Mouse (Mus musculus) c-Kit-negative CD71-positive TER-119-positive erythroid progenitor cells, embryonic 14.5 days (primary cell): Measurements from ENCODE around the gene Ipo13.

Source experiments
- DNase-seq: peaks from one replicate; pipeline ENCODE4 v3.0.0-alpha.2; 2013; ENCODE audit warnings: low read depth, low spot score

The Ipo13 gene

DNA sequence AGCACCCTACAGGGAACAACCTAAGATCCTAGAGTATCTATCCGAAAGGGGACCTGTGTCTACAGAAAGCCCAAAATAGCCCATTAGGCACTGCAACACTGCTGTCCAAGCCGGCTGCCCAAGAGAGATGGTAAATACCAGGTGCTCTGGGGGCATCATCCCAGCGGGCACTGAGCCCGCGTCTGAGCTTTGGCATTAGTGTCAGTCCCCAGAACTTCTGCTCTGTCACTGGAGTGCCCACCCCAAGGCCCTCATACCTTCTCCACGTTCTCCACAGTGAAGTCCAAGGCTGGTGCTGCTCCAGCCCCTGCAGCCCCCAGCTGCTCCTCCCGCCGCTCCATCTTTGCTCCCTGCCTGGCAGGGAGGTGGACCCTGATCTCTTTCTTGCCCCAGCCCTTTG is 768 bp downstream of the Ipo13 start:
- no peak for DNase-seq

DNA sequence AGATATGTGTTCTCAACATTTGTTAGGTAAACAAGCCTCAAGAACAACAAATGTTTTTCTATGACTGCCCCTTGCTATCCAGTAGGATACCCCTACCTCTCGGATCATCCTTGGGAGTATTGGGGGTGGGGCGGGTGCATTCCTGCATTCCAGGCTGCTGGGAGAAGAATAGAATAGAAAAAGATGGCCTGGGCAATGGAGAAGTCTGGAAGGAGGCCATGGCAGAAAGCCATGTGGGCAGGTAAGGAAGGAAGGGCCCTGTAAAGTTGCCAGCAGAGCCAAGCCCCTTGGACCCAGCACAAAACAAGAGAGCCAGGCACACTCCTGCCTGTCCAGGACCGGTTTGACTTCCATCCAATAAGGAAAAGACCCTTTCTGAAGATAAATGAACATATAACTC is 1.4 kb downstream of the Ipo13 start:
- no peak for DNase-seq

DNA sequence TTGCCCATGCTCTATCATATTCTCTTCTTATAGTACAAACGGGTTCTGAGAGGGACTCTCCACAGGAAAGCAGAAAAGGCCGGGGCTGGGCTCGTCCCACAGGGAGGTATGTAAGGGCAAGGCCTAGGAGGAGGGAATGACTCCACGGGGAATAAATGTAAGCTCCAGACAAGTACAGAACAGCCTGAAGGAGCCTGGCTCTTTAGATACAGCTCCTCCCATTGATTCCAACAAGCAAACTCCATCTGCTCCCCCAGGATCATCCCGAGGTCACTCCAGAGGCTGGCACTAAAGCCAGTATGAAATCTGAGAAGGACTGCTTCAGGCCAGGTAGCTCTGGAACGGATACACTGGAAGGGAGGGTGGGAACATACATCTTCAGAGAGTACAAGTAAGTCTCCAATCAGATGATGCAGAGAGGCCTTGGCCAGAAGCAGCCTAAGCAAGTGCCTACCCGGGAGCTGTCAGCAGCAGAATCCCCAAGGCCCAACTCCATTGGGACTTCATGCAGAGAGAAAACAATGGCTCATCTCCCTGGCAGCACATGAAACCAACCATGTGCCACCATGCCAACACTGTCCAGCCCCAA is 2.0 kb downstream of the Ipo13 start:
- no peak for DNase-seq

DNA sequence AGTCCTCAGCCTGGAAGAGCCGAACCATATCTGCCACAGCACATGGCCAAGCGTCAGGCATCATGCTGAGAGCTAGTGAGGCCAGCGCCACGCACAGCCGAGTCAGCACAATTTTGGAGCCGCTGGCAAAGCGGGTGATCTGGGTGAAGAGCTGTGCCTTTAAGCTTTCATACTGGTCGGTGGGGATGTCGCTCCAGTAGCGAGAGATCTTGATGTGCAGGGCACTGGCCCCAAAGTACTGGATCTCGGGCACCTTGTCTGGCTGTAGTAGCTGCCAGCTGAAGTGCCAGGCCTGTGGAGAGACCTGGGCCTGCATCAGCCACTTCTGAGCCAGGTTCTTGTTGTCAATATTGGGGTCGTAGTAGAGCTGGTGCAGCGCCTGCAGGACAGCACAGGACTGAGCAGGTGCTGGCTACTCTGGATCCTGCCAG is 2.7 kb downstream of the Ipo13 start:
- DNase-seq, result no peak

DNA sequence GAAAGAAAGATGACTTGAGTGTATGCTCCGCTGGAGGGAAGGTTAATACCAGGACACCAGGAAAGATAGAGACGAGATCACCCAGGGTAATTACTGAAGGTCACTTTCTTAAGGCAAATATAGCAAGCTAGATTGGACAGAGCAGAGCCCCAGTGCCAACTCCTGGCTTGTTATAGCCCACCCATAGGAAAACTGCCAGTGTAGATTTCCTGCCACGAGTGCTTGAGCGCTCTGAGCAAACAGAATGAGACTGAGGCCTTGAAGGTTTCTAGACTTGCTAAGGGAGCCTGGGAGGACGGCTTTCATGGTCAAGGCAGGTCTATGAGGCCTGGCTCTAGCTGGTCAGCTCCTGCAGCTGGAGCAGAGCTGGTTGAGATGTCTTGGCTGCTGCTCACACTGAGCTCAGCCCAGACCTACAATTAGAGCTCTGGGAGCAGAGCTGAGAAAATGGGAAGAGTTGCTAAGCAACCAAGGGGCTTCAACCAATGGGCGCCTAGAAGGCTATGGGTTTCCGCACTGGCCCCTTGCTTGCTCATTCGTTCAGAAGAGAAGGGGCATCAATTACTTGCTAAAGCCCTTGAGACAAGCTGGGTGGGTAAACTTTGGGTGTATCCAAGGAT is 5.9 kb downstream of the Ipo13 start:
- no peak for DNase-seq

DNA sequence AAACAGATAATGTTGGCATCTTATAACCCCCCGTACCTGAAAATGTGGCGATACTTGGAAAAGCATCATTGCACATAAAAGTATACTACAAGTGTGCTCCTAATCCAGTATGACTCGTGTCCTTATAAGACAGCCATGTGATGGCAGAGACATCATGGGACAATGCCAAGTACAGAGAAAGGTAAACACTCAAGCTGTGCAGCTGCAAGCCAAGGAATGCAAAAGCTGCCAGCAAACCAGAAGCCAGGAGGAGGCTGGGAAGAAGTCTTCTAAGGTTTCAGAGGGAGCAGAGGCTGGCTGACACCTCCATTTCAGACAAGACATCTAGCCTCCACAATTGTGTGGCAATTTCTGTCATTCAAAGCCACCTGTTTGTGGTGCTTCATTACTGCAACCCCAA is 8.6 kb downstream of the Ipo13 start:
- no peak for DNase-seq

DNA sequence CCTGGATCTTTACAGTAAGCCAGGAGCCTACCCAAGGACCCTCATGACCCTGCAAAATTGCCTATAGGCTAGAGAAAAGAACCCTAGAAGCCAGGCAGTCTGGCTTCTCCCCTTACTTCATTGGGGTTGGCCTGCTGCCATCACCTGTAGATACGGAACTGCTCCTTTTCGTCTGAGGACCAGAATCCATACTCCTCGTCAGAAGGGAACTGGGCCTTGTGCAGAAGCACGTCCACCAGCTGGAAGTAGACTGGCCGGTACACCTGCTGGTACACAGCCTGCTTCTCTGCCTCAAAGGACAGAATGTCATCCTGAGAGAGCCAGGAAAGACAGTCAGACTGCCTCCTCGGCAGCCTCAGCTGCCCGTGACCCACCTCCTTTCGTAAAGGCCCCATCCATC is 10.0 kb downstream of the Ipo13 start:
- DNase-seq, result no peak

DNA sequence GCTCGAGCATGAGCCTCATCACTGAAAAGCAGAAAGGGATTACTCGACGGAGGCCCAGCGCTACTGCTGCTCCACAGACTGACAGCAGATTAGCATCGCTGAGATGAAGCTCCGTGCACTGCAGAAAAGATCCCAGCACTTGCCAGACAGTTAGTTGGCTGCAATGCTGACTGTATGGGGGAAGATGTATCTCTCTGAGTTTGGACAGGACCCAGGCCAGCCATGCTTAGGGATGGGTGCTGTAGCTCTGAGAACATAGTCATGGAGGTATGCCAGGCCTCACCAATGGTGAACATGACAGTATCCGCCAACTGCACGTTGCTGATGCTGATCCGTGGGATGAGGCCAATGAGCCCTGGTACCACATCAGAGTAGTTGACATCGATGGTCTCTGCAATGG is 10.7 kb downstream of the Ipo13 start:
- DNase-seq, result no peak

DNA sequence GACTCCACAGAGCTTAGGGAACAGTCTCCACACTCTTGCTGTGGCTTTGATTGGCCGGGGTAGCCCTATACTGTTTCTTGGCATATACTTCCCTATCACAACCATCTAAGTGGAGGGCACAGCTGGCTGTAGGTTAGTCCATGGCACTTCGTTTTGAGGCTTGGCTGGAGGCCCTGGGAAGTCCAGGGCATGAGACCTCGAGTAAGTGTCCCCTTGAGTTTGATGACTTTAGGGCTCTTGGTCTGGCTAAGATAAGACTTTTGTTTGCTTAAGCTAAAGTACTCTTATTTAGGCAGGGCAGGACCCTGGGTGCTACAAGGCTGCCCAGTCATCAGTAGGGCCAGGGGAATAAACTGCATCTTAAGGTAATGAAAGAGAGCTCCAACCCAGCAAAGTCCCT is 16.7 kb downstream of the Ipo13 start:
- DNase-seq, result no peak

DNA sequence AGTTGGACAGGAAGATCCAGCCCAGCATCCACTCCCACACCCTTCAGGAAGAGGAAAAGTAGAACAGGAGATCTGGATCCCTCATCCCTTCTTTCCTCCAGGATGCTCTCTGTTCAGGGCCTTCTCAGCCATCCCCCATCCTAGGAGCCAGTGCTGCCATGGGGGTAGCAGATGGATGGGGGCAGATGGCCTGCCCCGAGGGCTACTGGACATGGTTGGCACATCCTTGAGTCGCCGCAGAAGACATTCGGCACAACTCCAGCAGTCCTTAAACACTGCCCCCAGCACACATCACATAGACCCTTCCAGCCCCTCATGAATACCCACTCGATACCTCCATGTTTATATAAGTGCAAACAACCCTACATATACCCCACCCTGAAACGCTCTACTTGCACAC is 18.8 kb downstream of the Ipo13 start:
- DNase-seq, result no peak

DNA sequence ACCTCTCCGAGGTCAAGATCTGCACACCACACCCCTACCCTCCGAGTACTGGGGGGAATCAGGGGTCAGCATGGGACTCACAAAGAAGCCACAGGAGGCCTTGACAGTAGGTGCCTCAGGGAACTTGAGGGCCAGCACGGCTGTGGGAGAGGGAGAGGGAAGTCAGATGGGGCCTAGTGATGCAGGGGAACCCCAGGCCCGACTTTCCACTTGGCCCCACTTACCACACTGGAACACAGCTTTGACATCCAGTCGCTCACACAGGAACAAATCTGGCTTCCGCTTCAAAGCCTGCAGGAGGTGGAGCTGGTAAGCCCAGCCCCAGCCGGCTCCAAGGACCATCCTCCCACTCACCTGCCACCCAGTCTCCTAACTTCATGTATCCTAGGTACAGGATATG is 19.5 kb downstream of the Ipo13 start:
- DNase-seq, result no peak

DNA sequence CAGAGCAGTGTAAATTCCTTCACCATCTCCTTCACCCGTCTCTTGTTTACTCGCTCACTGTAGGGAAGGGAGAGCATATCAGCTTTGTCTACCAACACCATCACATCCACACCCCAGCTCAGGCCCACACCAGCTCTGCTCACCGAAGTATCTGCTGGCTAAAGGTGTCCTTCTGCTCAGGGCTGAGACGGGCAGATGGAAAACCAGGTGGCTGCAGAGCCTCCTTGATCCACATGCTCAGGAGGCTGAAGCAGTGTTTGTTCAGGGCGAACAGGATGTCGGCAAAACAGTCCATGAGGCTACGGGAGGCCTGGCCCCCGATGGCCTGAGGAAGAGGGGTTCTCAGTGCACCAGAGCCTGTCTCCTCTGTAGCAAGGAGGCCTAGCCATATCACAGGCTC is 20.2 kb downstream of the Ipo13 start:
- no peak for DNase-seq

DNA sequence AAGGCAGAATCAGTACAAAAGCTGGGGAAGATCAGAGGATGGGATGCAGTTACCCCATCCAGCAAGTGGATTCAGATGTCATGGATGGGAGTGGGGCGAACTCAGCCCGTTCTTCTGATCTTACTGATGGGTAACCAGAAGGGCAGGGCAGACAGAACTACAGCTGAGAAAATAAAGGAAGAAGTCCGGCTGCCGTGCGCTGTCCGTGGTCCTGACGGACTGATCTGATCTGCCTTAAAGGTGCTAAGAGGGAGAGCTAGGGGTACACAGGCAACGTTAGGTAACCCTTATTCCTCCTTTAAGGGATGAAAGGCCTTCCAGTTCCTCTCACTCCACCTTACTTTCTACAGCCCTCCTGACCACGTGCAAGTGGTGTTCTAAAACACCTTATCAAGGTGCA is 21.4 kb downstream of the Ipo13 start:
- no peak for DNase-seq

DNA sequence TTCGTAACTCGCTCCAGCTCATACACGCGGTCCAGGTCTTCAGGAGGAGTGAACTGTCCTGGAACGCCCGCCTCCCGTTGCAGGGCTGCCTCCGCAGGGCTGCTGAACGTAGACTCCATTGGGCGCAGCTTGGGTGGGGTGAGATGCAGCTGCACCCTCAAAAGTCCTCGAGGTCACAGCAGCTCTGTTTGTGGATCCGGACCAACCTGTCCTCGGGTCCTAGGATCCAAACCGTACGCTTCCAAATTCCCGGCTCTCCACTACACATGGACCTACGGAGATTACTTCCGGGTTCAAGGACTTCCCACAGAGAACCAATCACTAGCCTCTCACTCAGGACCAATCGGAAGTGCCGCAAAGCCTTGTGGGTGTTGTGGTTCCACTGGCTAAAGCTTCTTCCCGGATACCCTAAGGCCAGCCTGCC is 23.0 kb downstream of the Ipo13 start, which contains the start of gene Dph2:
Gene Dph2 (minus strand): TSS at position 295 of the 424 bp plus-strand sequence.
- DNase-seq, result peak; percentile 75

DNA sequence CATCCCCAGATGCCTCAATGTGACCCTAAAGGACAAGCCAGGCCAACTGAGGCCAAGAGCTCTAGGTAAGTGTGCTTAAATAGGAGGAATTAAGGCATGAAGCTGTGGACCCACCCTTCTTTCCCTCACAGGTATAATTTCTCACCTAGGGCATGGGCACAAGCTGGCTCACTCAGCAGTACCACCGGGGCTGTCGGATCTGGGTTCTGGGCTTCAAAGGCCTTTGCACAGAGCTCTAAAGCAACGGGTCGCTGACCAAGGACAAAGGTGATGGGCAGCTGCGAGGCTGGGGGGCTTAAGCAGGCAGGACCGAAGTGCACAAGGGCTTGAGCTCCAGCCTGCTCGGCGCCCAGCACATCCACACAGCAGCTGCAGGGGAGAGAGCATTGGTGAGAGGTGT is 24.0 kb downstream of the Ipo13 start:
- no peak for DNase-seq

DNA sequence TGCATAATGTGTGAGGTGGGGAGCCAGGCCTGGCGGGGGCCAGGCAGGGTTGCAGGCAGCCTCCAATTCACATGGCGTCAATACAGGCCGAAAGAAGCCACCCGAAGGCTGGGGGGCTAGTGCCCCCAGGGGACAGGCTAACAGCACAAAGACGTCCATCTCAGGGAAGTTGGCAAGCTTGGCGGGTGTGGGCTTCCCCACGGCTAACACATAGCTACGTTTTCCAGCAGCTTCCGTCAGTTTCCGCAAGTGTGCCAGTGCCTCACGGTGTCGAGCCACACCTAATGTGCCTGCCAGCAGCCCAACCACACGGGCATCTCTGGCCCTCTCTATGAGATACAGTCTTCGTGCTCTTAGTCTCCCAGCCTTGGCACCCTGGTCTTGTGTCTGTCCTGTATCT is 24.8 kb downstream of the Ipo13 start:
- no peak for DNase-seq

DNA sequence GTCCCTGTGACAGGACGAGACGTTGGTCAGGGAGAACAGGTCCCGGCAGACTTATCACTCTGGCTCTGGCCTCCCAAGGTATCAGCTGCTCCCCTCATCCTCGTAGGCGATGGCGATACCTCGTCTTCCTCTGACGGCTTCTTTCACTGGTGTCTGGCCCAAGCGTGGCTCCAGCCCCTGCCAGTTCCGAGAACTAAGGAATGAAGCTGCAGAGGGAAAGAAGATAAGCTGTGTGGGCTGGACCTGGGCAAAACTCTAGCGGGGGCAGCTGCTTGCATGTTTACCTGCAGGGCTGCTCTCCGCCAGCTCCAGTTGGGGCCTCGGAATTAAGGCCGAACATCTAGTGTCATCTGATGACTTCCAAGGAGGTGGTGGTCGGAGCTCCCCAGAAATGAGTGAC is 25.3 kb downstream of the Ipo13 start:
- DNase-seq, result no peak

DNA sequence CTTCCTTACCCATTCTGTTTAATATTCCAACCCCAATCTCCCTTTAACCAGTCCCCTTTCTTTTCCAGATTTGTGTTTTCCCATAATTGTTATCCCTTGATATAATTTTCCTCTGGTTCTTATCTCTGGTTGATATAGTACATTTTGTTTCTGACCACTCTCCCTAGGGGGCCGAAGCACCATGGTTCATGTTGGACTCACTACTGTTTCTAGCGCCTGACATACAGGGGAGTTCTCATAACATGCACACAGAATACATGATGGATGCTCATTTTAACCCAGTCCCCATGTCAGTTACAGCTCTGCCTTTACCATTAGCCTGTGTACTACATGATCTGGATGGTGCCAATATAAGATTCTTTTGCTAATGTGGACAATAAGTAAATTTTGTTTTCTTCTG is 26.9 kb downstream of the Ipo13 start:
- no peak for DNase-seq

DNA sequence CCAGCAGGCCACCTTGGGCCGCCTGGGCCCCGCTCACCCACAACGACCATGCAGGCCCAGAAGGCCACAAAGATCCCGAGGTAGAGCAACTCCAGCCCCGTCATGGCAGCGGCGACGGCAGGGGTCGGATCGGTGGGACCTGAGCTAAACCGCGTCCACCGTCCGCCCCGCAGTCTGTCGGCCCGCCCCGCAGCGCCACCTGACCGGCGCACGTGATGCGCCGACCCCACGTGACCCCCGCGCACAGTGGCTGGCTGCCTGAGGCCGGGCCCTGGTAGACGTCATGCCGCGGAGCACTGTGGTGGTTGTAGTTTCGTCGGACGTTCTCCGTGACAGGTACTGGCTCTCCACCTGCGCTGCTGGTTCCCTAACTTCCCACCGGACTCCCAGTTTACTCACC is 27.7 kb downstream of the Ipo13 start, which contains the start of gene Atp6v0b:
Gene Atp6v0b (minus strand): TSS at position 201 of the 400 bp plus-strand sequence.
- peak; percentile 82 for DNase-seq

DNA sequence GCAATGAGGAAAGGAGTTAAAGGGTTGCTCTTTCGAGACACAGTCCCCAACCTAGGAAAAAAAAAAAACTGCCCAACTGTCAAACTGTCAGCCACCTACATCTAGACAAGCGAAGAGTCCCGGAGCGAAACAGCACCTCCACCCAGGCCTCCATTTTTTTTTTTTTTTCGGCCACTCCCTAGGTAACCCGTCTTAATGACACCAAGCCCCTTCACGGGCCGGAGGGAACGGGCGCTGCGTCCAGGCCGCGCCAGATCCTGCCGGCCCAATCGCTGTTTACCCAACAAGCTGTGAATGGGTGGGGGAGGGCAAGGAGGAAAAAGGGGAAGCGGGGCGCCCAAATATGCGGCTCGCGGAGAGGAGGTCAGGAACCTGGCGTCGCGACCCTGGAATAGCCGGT is 28.2 kb downstream of the Ipo13 start:
- no peak for DNase-seq

DNA sequence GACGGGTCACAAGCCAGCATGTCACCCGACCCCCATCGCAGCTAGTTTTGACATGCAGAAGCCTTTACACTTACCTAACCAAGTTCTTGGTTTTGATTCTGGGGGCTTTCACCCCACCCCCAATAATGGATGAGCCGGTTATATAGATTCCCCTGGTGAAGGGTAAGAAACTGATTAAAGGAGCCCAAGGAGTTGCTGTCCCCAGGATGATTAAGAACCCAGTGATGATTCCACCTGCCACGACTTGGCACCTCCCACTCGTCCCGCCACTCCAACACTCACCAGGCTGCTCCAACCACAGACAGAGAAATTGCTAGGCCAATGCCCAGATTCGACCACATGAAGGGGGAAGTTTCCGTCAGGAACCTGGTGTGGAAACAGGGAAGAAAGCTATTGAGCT is 28.8 kb downstream of the Ipo13 start:
- DNase-seq, result no peak

DNA sequence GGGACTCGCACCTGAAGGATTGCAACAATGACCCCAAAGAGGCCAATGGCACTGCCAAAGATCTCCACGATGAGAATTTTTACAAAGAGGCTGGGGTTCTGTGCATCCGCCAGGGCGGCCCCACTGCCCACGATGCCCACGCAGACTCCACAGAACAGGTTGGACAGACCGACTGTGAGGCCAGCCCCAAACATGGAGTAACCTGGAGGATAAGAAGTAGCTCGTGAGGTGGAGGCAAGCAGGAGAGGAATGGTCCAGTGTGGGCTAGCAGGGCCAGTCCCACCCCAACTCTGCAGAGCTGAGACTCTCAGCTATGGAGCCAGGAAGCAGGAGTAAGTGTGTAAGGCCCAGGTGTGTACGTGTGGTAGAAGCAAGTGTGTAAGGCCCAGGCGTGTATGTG is 29.7 kb downstream of the Ipo13 start:
- DNase-seq, result no peak

DNA sequence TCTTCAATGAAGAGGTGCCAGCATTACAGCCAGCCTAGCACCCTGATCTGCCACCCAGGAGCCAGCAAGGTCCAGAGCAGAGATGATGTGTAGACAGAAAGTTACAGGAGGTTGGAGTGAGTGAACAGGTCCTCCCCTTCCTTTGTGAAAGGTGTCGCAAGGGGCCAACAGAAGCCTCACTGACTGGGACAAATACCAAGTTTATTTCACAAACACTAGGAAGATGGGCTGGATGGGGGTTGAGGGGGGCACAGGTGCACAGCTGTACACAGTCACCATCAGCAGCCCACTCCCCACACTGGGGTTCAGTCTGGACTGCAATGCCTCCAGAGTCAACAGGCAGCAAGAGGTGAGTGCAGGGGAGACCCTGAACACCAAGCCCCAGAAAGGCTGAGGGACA is 30.7 kb downstream of the Ipo13 start:
- no peak for DNase-seq
